Mouse (Mus musculus) midbrain, embryonic 10.5 days (tissue): ENCODE measurements around the gene 4921504E06Rik. TPM values are rescaled to one million over a fixed set of nuclear protein-coding genes. Genes with fewer than 3 reads are reported as not detected.

Experiments
- DNase-seq: peaks from one replicate; pipeline ENCODE4 v3.0.0-alpha.2; 2017; ENCODE audit warnings: low spot score
- H3K27ac ChIP-seq: fragments of 300-500 bp; sonication (generic); replicated peaks from 2 replicates; pipeline ENCODE4 v1.5.1; 2016; ENCODE audit warnings: mild to moderate bottlenecking
- H3K27me3 ChIP-seq: fragments of 300-500 bp; sonication (generic); 2 replicates; pipeline ENCODE4 v1.6.1; 2016; ENCODE audit warnings: low read depth, mild to moderate bottlenecking; ENCODE audit not compliant: poor library complexity, severe bottlenecking
- H3K36me3 ChIP-seq: fragments of 300-500 bp; sonication (generic); 2 replicates; pipeline ENCODE4 v1.6.1; 2016; ENCODE audit warnings: mild to moderate bottlenecking, moderate library complexity
- H3K4me1 ChIP-seq: fragments of 300-500 bp; sonication (generic); 2 replicates; pipeline ENCODE4 v1.6.1; 2016
- H3K4me3 ChIP-seq: fragments of 300-500 bp; sonication (generic); 2 replicates; pipeline ENCODE4 v1.5.1; 2016; ENCODE audit warnings: mild to moderate bottlenecking, moderate library complexity
- H3K9me3 ChIP-seq: fragments of 300-500 bp; sonication (generic); replicated peaks from 2 replicates; pipeline ENCODE4 v1.6.1; 2016; ENCODE audit warnings: mild to moderate bottlenecking
- WGBS: fragments of 180-500 bp; shearing (Covaris S2); methylation state at CpG from one replicate; pipeline ENCODE4 v1.1.7; 2016; 5-methylcytosine and 5-hydroxymethylcytosine counted together
- polyA plus RNA-seq: library from polyadenylated mRNA; unstranded; fragments of >200 nt; fragmentation: Nextera tagmentation; extraction: Ambion mirVana; gene quantifications from 2 replicates; pipeline ENCODE4 v1.2.1, GENCODE M21; 2016

4921504E06Rik gene
- polyA plus RNA-seq, 1 experiment from 2014 or later, result not detected

DNA sequence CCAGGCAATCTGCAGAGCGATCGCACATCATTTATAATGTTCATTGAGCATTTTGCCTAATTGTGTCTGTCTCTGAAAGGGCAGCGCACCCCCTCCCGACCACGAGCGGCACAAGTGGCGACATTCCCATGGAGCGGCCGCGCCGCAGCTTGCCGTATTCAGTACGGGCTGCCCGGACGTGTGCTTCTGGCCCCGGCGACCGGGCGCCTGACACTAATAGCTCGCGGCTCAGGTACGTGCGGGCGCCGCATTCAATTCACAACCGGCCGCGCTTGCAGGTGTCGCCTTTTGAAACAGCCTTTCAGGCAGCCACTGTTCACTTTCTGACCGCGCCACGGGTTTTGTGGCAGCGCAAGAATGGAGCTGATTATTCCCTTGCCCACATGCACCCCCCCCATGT lies 123.0 kb downstream of the 4921504E06Rik start:
- Histone ChIP-seq H3K4me3 (peak overlapping the region; percentile 45), H3K36me3 (no peaks in the 10 kb centered on the region), H3K27ac (no peak overlapping the region), H3K4me1 (peaks cover 26% of the 10 kb centered on the region), H3K27me3 (peaks cover 99% of the 10 kb centered on the region), H3K9me3 (no peaks in the 10 kb centered on the region)
- DNase-seq, result no peak
- WGBS, result under 1% methylated on average over 33 of the region's 33 CpGs

DNA sequence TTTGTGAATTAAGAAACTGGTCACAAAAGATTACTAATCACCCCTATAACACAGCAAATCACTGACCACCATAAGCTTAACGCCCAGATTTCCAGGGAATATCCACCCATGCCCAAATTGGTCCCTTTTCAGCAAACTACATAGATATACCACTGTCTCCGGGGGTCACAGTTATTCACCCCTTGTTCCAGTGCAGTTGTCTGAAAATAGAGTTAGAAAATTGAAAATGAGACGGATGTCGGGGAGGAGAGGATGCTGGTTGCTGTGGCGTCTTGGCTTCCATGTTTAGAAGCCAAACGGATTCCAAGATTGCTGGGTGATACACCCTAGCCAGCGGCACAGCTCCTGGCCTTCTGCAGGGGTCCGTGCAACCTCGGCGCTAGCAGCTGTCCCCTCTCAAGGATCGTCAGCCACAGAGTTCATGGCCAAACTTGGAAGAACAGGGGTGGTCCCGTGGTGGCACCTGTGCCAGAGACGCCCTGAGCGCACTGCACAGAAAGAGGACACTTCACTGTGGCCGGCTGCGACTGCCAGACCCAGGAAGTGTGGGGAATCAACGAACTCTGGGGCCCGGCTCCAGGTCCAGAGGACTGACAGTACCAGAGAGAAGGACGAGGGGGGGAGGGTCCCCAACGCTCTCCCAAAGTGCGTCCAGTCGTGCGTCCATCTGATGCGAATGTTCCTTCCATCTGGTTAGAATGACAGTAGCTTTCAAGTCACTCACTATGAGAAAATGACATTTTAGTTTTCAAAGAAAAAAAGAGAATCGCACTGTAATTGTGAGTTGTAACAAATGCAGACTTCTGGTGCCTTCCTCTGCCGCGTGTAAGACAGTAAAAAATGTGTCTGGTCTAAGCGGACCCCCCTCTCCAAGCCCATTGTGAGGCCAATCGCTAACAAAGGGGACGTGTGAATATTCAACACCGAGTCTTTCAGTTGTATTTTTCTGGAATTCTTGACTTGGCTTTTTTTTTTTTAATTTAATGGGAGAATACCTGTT lies 123.7 kb downstream of the 4921504E06Rik start:
- no peaks in the 10 kb centered on the region for H3K9me3 ChIP-seq
- H3K36me3 ChIP-seq, result no peaks in the 10 kb centered on the region
- no peak overlapping the region; the same call in 1 of the 2 replicates for H3K4me3 ChIP-seq
- WGBS, result 3% methylated on average over 31 of the region's 31 CpGs
- no peak overlapping the region for H3K27ac ChIP-seq
- H3K27me3 ChIP-seq, result peaks cover 99% of the 10 kb centered on the region
- peaks cover 26% of the 10 kb centered on the region for H3K4me1 ChIP-seq
- DNase-seq, result no peak

DNA sequence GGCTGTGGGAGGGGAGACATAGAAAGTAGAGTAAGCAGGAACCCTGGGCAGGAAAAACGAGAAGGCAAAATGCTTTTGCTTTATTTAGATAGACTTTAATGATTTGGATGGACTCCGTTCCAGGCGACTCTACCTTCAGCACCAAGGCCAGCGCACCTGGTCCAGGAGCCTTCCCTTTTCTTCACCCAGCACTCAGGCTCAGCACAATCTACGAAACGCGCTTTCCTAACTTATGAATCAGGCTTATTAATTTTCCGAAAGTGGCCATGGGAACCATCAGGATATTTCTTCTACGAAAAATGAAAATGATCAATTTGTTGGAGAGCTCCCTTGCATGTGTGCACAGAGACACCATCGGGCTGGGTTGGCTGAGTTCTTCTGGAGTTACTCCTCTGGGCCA lies 124.7 kb downstream of the 4921504E06Rik start:
- Histone ChIP-seq H3K27me3 (peaks cover 99% of the 10 kb centered on the region), H3K4me1 (peaks cover 26% of the 10 kb centered on the region), H3K9me3 (no peaks in the 10 kb centered on the region), H3K4me3 (no peak overlapping the region), H3K27ac (no peak overlapping the region), H3K36me3 (no peaks in the 10 kb centered on the region)
- DNase-seq, result peak; percentile 61
- WGBS, result 5% methylated on average over 10 of the region's 10 CpGs

DNA sequence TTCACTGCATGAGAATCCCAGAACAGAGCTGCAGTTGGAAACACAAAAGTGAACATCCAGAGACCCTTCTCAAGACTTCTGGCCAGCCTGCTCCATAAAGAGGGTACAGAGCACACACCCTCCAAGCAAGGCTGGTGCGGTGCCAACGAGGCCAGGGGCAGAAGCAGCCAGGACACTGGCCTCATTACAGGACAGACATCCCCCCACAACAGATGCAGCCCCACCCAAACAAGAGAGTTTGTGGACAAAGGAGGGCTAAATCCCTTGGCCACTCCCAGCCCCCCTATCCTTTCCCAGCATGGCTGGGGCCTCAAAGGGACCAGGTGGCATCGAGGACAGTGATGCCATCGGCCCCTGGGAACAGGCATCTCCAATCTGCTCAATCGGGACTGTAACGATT lies 130.6 kb downstream of the 4921504E06Rik start:
- H3K9me3 ChIP-seq, result no peaks in the 10 kb centered on the region
- 64% methylated on average over 6 of the region's 6 CpGs for WGBS
- H3K36me3 ChIP-seq, result no peaks in the 10 kb centered on the region
- peaks cover 10% of the 10 kb centered on the region for H3K4me1 ChIP-seq
- no peak for DNase-seq
- no peak overlapping the region for H3K27ac ChIP-seq
- H3K27me3 ChIP-seq, result peaks cover 71% of the 10 kb centered on the region
- no peak overlapping the region for H3K4me3 ChIP-seq

DNA sequence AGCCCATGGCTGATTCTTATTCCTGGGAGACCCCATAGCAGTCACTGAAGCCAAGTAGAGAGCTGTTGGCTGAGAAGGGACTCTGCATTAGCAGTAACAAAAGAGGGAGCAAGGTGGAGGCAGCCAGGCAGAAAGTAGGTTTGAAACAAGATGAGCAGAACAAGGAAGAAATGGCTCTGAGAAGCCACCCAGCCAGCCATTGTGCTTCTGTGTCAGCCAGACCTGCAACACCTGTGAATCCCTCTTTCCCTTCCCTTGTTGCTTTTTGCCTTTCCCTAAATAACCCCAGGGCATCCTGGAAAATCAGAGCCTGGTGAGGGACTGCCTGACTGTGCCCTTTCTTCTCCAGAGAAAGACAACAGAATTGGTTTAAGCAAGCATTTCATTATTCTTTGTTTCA lies 131.5 kb downstream of the 4921504E06Rik start:
- Histone ChIP-seq H3K36me3 (no peaks in the 10 kb centered on the region), H3K27ac (no peak overlapping the region), H3K9me3 (no peaks in the 10 kb centered on the region), H3K4me3 (no peak overlapping the region), H3K4me1 (peaks cover 10% of the 10 kb centered on the region), H3K27me3 (peaks cover 71% of the 10 kb centered on the region)
- no peak for DNase-seq

DNA sequence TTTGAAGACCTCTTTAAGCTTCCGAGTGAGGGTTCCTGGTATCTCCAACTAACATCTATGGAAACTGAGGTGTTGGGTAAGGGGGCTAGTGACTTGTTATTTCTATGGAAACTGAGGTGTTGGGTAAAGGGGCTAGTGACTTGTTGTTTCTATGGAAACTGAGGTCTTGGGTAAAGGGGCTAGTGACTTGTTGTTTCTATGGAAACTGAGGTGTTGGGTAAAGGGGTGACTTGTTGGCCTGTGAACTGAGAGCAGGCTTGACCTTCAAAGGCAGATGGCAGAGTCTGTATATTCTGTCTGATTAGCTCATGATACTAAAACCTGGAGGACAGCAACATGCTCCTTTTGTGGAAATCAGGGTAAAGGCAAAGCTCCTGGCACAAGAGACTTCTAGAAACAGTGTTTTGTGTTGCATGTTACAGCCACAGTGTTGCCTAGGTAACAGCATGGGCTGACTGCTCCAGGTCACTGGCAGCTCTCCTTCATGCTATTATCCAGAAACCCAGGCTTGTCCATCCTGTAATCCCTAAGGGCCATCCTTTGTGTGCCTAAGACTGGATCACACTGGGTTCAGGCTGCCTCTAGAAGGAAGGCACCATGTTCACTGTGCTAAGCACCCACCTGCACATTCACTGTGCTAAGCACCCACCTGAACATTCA lies 133.9 kb downstream of the 4921504E06Rik start:
- H3K27me3 ChIP-seq, result peaks cover 65% of the 10 kb centered on the region
- 76% methylated on average over 1 of the region's 1 CpGs for WGBS
- no peaks in the 10 kb centered on the region for H3K9me3 ChIP-seq
- H3K36me3 ChIP-seq, result no peaks in the 10 kb centered on the region
- no peak overlapping the region for H3K4me3 ChIP-seq
- H3K27ac ChIP-seq, result no peak overlapping the region
- peaks cover 11% of the 10 kb centered on the region for H3K4me1 ChIP-seq
- DNase-seq, result no peak

DNA sequence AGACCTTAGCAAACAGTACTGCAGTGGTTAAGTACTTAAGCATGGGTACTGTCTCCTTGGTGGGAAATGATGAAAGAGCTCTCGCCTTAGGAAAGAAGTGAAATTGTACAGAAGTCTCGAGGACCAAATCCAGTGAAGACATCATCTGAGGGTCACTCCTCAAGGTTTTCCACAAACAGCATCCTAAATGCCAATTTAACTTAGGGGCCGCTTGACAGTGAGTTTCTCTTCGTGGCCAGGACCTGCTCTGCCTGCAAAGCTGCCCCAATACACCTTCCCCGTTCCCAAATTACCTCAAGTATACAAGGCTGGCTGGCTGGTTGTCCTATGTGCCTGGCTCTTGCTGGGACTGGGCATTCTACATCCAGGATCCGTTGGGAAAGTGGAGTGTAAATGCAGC lies 137.6 kb downstream of the 4921504E06Rik start:
- no peaks in the 10 kb centered on the region for H3K9me3 ChIP-seq
- 77% methylated on average over 6 of the region's 6 CpGs for WGBS
- H3K36me3 ChIP-seq, result no peaks in the 10 kb centered on the region
- H3K4me3 ChIP-seq, result no peak overlapping the region
- no peak for DNase-seq
- H3K4me1 ChIP-seq, result peaks cover 9% of the 10 kb centered on the region
- peaks cover 29% of the 10 kb centered on the region for H3K27me3 ChIP-seq
- no peak overlapping the region for H3K27ac ChIP-seq

DNA sequence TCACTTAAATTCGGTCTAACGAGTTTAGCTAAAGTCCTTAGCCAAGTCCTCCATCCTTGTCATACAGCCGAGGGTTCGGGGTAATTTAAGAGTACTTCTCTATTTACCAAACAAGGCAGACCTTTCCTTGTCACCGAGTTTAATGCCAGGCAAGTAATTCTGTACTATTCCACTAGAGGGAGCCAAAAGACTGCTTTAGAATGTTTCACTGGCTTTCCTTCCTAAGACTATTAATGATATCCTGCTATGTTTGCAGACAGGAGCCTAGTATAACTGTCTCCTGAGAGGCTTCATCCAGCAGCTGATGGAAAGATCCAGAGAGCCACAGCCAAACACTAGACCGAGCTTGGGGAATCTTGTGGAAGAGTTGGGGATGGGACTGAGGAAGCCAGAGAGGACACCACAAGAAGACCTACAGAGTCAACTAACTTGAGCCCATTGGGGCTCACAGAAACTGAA lies 138.6 kb downstream of the 4921504E06Rik start:
- peaks cover 29% of the 10 kb centered on the region for H3K27me3 ChIP-seq
- peak; percentile 21 for DNase-seq

DNA sequence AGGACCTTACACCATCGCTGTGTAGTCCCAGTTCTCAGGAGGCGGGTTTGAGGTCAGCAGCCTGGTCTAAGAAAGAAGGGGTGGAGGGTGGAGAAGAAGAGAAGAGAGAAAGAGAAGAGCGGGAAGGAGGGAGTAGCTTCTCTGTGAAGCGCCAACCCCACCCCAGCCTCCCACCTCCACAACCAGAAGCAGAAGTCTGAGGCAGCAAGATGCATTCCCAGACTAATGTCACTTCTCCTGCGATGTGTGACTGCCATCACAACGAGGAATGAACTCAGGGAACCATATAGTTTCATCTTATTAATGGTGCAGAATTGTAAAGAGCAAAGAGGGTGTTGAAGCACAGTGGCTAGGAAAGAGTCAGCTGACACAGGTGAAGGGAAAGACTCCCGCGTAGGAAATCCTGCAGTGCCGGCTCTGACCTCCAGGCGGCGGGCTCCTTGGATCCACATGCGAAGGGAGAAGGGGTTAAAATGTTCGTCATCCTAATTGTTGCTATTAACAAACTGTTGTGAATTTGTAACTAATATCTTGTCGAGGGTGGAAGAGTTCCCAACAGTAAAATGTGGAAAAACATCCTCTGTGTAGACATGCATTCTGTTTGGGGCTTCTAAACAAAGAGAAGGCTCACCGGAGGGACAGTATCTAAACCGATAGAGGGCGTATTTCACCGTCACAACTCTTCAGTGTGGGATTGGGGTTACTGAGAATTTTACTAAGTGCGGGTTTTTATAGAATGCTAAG lies 139.3 kb downstream of the 4921504E06Rik start:
- Histone ChIP-seq H3K36me3 (no peaks in the 10 kb centered on the region), H3K27ac (0 out of 2 replicates have a peak overlapping the region, but pooled peaks have one; percentile 18), H3K4me1 (peaks cover 4% of the 10 kb centered on the region; the same call in 1 of the 2 replicates), H3K4me3 (peak overlapping the region; percentile 42), H3K27me3 (peaks cover 29% of the 10 kb centered on the region), H3K9me3 (no peaks in the 10 kb centered on the region)
- peak; percentile 64 for DNase-seq
- WGBS, result 21% methylated on average over 19 of the region's 19 CpGs

More for the DNA sequence above, 138.6 kb downstream of the 4921504E06Rik start:
- Histone ChIP-seq H3K36me3 (no peaks in the 10 kb centered on the region), H3K27ac (0 out of 2 replicates have a peak overlapping the region, but pooled peaks have one; percentile 18), H3K4me1 (peaks cover 8% of the 10 kb centered on the region), H3K9me3 (no peaks in the 10 kb centered on the region), H3K4me3 (peak overlapping the region; percentile 42)
- WGBS, result 3% methylated on average over 6 of the region's 6 CpGs

Other genes with a start within 250 kb of the 4921504E06Rik start
- gene Msrb2, start 182.5 kb downstream of the 4921504E06Rik start, polyA plus RNA-seq, result 14.5 and 16.8 TPM in 2 replicates
- gene Ptf1a, start 108.3 kb downstream of the 4921504E06Rik start, polyA plus RNA-seq, result 0.20 and 0.69 TPM in 2 replicates
- 0.64 and 0.71 TPM in 2 replicates for gene Otud1, start 103.8 kb upstream of the 4921504E06Rik start, polyA plus RNA-seq